Mouse (Mus musculus): ENCODE results near the gene Tubg2. TPM values are rescaled to one million over a fixed set of nuclear protein-coding genes. Genes with fewer than 3 reads are reported as not detected.

Gene Tubg2
- polyA plus RNA-seq, 1 experiment from 2014 or later = 4.1 TPM

GRCm38 (mm10) chr11:101180846-101181740, 25.4 kb downstream of the Tubg2 start:
- H3K27ac ChIP-seq (ENCODE audit: low read depth) = no peak overlapping the region
- peak; percentile 83 for DNase-seq
- H3K27me3 ChIP-seq (ENCODE audit: insufficient read depth, low read length) = peaks cover 28% of the 10 kb centered on the region
- no peak overlapping the region for H3K9ac ChIP-seq
- H3K4me3 ChIP-seq (ENCODE audit: low read depth, low read length) = no peak overlapping the region
- WGBS = 35% methylated on average over 10 of the region's 10 CpGs
- no peak overlapping the region for H3K4me2 ChIP-seq
- no peaks in the 10 kb centered on the region for H3K36me3 ChIP-seq (ENCODE audit: insufficient read depth)
- no peak for ATAC-seq (ENCODE audit: insufficient read depth)
- H3K4me1 ChIP-seq (ENCODE audit: insufficient read depth) = 0 out of 2 replicates have a peak, but pooled peaks cover 4% of the 10 kb centered on the region
- H3K9me3 ChIP-seq (ENCODE audit: low read depth, low read length) = no peaks in the 10 kb centered on the region
- TF ChIP-seq CTCF (IDR thresholded peaks at IDR 0.05; ENCODE audit: low read depth) = peak; percentile 87

GRCm38 (mm10) chr11:101181961-101182360, 26.3 kb downstream of the Tubg2 start:
- peaks cover 20% of the 10 kb centered on the region for H3K27me3 ChIP-seq (ENCODE audit: insufficient read depth, low read length)
- TF ChIP-seq CTCF (IDR thresholded peaks at IDR 0.05; ENCODE audit: low read depth) = no peak

DNA sequence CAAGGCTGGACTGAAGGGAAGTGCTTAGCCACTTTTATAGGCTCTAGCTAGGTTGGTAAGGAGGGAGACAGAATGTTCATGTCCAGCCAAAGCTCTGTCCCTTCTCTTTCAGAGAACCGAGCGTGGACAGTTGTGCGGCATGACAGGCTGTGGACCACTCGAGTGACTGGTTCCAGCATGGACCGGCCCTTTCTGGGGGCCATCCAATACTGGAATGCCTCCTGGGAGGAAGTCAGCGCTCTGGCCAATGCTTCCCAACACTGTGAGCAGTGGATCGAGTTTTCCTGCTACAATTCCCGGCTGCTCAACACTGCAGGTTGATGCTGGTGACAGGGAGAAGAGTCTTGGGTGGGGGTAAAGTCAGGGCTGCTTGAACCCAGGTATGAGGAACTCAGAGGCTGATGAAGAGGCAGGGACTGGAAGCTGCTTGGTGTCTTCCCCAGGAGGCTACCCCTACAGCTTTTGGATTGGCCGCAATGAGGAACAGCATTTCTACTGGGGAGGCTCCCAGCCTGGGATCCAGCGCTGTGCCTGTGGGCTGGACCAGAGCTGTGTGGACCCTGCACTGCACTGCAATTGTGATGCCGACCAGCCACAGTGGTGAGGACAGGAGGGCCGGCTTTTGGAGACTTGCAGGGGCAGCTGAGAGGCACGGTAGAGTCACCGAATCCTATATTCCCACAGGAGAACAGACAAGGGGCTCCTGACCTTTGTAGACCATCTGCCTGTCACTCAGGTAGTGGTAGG, 27.2 kb downstream of the Tubg2 start:
- TF ChIP-seq CTCF (IDR thresholded peaks at IDR 0.05; ENCODE audit: low read depth) = no peak
- H3K9ac ChIP-seq = no peak overlapping the region
- WGBS = 74% methylated on average over 14 of the region's 14 CpGs

More at GRCm38 (mm10) chr11:101181961-101182360, 26.3 kb downstream of the Tubg2 start:
- ATAC-seq (ENCODE audit: insufficient read depth) (no peak), DNase-seq (no peak)
- H3K27ac ChIP-seq (ENCODE audit: low read depth) = no peak overlapping the region
- no peaks in the 10 kb centered on the region for H3K36me3 ChIP-seq (ENCODE audit: insufficient read depth)
- H3K4me1 ChIP-seq (ENCODE audit: insufficient read depth) = 0 out of 2 replicates have a peak, but pooled peaks cover 3% of the 10 kb centered on the region
- no peak overlapping the region for H3K4me3 ChIP-seq (ENCODE audit: low read depth, low read length)
- H3K9ac ChIP-seq = no peak overlapping the region
- no peaks in the 10 kb centered on the region for H3K9me3 ChIP-seq (ENCODE audit: low read depth, low read length)
- 87% methylated on average over 11 of the region's 11 CpGs for WGBS
- H3K4me2 ChIP-seq = no peak overlapping the region

GRCm38 (mm10) chr11:101184984-101185383, 29.3 kb downstream of the Tubg2 start:
- no peak for TF ChIP-seq CTCF (IDR thresholded peaks at IDR 0.05; ENCODE audit: low read depth)
- Histone ChIP-seq H3K27ac (ENCODE audit: low read depth) (no peak overlapping the region), H3K4me2 (no peak overlapping the region), H3K27me3 (ENCODE audit: insufficient read depth, low read length) (no peaks in the 10 kb centered on the region), H3K36me3 (ENCODE audit: insufficient read depth) (no peaks in the 10 kb centered on the region), H3K9ac (no peak overlapping the region), H3K4me1 (ENCODE audit: insufficient read depth) (peaks cover 11% of the 10 kb centered on the region), H3K9me3 (ENCODE audit: low read depth, low read length) (no peaks in the 10 kb centered on the region), H3K4me3 (ENCODE audit: low read depth, low read length) (no peak overlapping the region)
- 89% methylated on average over 12 of the region's 12 CpGs for WGBS
- ATAC-seq (ENCODE audit: insufficient read depth) = no peak
- DNase-seq = no peak

More for the DNA sequence above, 27.2 kb downstream of the Tubg2 start:
- no peak for DNase-seq
- no peak overlapping the region for H3K27ac ChIP-seq (ENCODE audit: low read depth)
- peaks cover 11% of the 10 kb centered on the region; the same call in 1 of the 2 replicates for H3K27me3 ChIP-seq (ENCODE audit: insufficient read depth, low read length)
- no peaks in the 10 kb centered on the region for H3K9me3 ChIP-seq (ENCODE audit: low read depth, low read length)
- ATAC-seq (ENCODE audit: insufficient read depth) = no peak
- no peak overlapping the region for H3K4me2 ChIP-seq
- H3K4me1 ChIP-seq (ENCODE audit: insufficient read depth) = no peaks in the 10 kb centered on the region
- no peak overlapping the region for H3K4me3 ChIP-seq (ENCODE audit: low read depth, low read length)
- H3K36me3 ChIP-seq (ENCODE audit: insufficient read depth) = no peaks in the 10 kb centered on the region

- no peaks in the 10 kb centered on the region for H3K9me3 ChIP-seq (ENCODE audit: low read depth, low read length)
- 93% methylated on average over 4 of the region's 4 CpGs for WGBS
- TF ChIP-seq CTCF (IDR thresholded peaks at IDR 0.05; ENCODE audit: low read depth) = no peak
- H3K9ac ChIP-seq = no peak overlapping the region
- H3K4me1 ChIP-seq (ENCODE audit: insufficient read depth) = peaks cover 13% of the 10 kb centered on the region
- ATAC-seq (ENCODE audit: insufficient read depth) = no peak
- no peak for DNase-seq
- no peaks in the 10 kb centered on the region for H3K27me3 ChIP-seq (ENCODE audit: insufficient read depth, low read length)
- H3K36me3 ChIP-seq (ENCODE audit: insufficient read depth) = no peaks in the 10 kb centered on the region
- no peak overlapping the region for H3K4me2 ChIP-seq
- H3K4me3 ChIP-seq (ENCODE audit: low read depth, low read length) = no peak overlapping the region
- no peak overlapping the region for H3K27ac ChIP-seq (ENCODE audit: low read depth)
These were observed 29.7 kb downstream of the Tubg2 start for GRCm38 (mm10) chr11:101185441-101185840.

DNA sequence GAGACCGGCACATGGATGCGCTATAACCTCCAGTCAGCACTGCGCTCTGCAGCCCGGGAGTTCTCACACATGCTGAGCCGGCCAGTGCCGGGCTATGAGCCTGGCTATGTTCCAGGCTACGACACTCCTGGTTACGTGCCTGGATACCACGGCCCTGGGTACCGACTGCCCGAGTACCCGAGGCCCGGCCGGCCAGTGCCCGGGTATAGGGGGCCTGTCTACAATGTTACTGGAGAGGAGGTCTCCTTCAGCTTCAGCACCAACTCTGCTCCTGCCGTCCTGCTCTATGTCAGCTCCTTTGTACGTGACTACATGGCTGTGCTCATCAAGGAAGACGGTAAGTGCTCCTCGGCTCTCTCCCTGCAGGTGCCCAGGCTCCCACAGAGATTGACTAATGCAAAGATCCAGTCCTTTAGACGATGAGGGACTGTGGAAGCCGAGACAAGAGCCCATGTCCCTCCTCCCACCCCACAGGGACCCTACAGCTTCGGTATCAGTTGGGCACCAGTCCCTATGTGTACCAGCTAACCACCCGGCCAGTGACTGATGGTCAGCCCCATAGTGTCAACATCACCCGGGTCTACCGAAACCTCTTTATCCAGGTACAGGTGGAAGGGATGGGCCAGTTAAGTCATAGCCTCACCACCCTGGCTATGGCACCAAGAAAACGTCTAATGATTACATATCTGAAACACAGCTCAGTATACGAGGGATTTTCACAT, 31.0 kb downstream of the Tubg2 start:
- Histone ChIP-seq H3K9ac (no peak overlapping the region), H3K4me2 (no peak overlapping the region), H3K4me1 (ENCODE audit: insufficient read depth) (peaks cover 21% of the 10 kb centered on the region), H3K36me3 (ENCODE audit: insufficient read depth) (no peaks in the 10 kb centered on the region), H3K9me3 (ENCODE audit: low read depth, low read length) (no peaks in the 10 kb centered on the region), H3K27me3 (ENCODE audit: insufficient read depth, low read length) (no peaks in the 10 kb centered on the region), H3K27ac (ENCODE audit: low read depth) (no peak overlapping the region), H3K4me3 (ENCODE audit: low read depth, low read length) (no peak overlapping the region)
- ATAC-seq (ENCODE audit: insufficient read depth) (no peak), DNase-seq (no peak)
- no peak for TF ChIP-seq CTCF (IDR thresholded peaks at IDR 0.05; ENCODE audit: low read depth)
- 86% methylated on average over 27 of the region's 27 CpGs for WGBS
